Mouse (Mus musculus) mouse embryonic stem cell (cell line): Measurements from ENCODE around the gene Cnst.

Experiments
- in situ Hi-C, 2 experiments: fragments of 300-500 bp; cut with MboI; formaldehyde crosslinking; loops; 1 replicate in 1 of 2; 3 replicates in 1 of 2; pipeline ENCODE4 v1.14.3; 2019 to 2020; ENCODE audit warnings: low sequenced_read_pairs in 2 of 2, low pct_unique_long_range_greater_than_20kb in 1 of 2, mixed read lengths in 1 of 2; ENCODE audit not compliant: unreplicated experiment in 1 of 2

The Cnst gene

GRCm38 (mm10) chr1:179551921-179552320 is 5.8 kb downstream of the Cnst start:
- in situ Hi-C loops, result no loop called here

GRCm38 (mm10) chr1:179552751-179553150 is 6.6 kb downstream of the Cnst start:
- in situ Hi-C loops, result no loop called here

- in situ Hi-C loops, result no loop called here
Measured at GRCm38 (mm10) chr1:179553197-179553948, 7.2 kb downstream of the Cnst start.

GRCm38 (mm10) chr1:179553949-179554347 is 7.8 kb downstream of the Cnst start:
- in situ Hi-C loops, result no loop called here

GRCm38 (mm10) chr1:179556921-179557320 is 10.8 kb downstream of the Cnst start:
- in situ Hi-C loops, result no loop called here

- in situ Hi-C loops, result no loop called here
Measured at GRCm38 (mm10) chr1:179559446-179560194, 13.4 kb downstream of the Cnst start.

GRCm38 (mm10) chr1:179560845-179561430 is 14.8 kb downstream of the Cnst start:
- in situ Hi-C loops, result no loop called here

GRCm38 (mm10) chr1:179563211-179563610 is 17.0 kb downstream of the Cnst start:
- in situ Hi-C loops, result no loop called here

- in situ Hi-C loops, result no loop called here
Measured at GRCm38 (mm10) chr1:179563926-179564325, 17.8 kb downstream of the Cnst start.

- in situ Hi-C loops, result no loop called here
Measured at GRCm38 (mm10) chr1:179567558-179567957, 21.4 kb downstream of the Cnst start.

- in situ Hi-C loops, result no loop called here
Measured at GRCm38 (mm10) chr1:179568690-179569398, 22.7 kb downstream of the Cnst start.

- in situ Hi-C loops, result no loop called here
Measured at GRCm38 (mm10) chr1:179570482-179570881, 24.3 kb downstream of the Cnst start.

- in situ Hi-C loops, result no loop called here
Measured at GRCm38 (mm10) chr1:179571686-179572085, 25.5 kb downstream of the Cnst start.

- in situ Hi-C loops, result no loop called here
Measured at GRCm38 (mm10) chr1:179573650-179574206, 27.6 kb downstream of the Cnst start.

- in situ Hi-C loops, result no loop called here
Measured at GRCm38 (mm10) chr1:179578625-179579024, 32.5 kb downstream of the Cnst start.

- in situ Hi-C loops, result no loop called here
Measured at GRCm38 (mm10) chr1:179580200-179580599, 34.0 kb downstream of the Cnst start.

- in situ Hi-C loops, result no loop called here
Measured at GRCm38 (mm10) chr1:179581422-179581821, 35.3 kb downstream of the Cnst start.

GRCm38 (mm10) chr1:179582021-179582433 is 35.9 kb downstream of the Cnst start:
- in situ Hi-C loops, result no loop called here

GRCm38 (mm10) chr1:179583090-179583489 is 36.9 kb downstream of the Cnst start:
- in situ Hi-C loops, result no loop called here
